Mouse (Mus musculus): ENCODE results near the gene Nt5dc2. TPM values are rescaled to one million over a fixed set of nuclear protein-coding genes. Genes with fewer than 3 reads are reported as not detected.

The Nt5dc2 gene
- polyA plus RNA-seq, 1 experiment from 2014 or later: 517 TPM

DNA sequence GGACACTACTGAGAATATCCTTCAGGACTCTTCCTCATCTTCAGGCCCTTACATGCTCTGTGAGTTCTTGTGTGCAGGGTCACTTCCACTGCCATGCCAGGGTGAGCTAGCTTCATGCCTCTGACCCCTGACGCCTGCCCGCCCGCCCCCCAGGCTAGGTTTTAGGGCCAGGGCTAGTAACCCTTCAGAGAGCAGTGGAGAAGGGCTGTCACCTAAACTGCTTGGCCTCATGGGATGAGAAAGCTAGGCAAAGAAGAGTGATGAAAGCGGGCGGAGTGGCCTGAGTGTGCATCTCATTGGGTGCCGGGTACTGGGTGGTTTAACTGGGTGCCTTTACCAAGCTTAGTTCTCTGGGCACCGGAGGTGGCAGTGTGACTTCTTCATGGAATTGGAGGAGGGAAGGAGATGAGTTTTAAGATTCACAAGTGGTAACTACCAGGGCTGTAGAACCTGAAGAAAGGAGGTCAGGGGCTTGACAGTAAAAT is 1.7 kb downstream of the Nt5dc2 start:
- Histone ChIP-seq H3K9ac (ENCODE audit: low read depth, low read length) (peak overlapping the region; percentile 95; the same call in 1 of the 2 replicates), H3K4me3 (ENCODE audit: low read length) (peak overlapping the region; percentile 95), H3K4me1 (ENCODE audit: control insufficient read depth, insufficient read depth, low read length) (peaks cover 27% of the 10 kb centered on the region), H3K9me3 (ENCODE audit: control insufficient read depth, low read length) (no peaks in the 10 kb centered on the region), H3K4me2 (replicated peaks; ENCODE audit: low read depth, low read length) (peak overlapping the region; percentile 88), H3K36me3 (ENCODE audit: control insufficient read depth, insufficient read depth, low read length) (peaks cover 34% of the 10 kb centered on the region), H3K27ac (ENCODE audit: low read depth, low read length) (no peak overlapping the region), H3K27me3 (ENCODE audit: control insufficient read depth, insufficient read depth, low read length) (no peaks in the 10 kb centered on the region)
- WGBS: 64% methylated on average over 7 of the region's 7 CpGs
- ATAC-seq (ENCODE audit: low FRiP score, low TSS enrichment): no peak

DNA sequence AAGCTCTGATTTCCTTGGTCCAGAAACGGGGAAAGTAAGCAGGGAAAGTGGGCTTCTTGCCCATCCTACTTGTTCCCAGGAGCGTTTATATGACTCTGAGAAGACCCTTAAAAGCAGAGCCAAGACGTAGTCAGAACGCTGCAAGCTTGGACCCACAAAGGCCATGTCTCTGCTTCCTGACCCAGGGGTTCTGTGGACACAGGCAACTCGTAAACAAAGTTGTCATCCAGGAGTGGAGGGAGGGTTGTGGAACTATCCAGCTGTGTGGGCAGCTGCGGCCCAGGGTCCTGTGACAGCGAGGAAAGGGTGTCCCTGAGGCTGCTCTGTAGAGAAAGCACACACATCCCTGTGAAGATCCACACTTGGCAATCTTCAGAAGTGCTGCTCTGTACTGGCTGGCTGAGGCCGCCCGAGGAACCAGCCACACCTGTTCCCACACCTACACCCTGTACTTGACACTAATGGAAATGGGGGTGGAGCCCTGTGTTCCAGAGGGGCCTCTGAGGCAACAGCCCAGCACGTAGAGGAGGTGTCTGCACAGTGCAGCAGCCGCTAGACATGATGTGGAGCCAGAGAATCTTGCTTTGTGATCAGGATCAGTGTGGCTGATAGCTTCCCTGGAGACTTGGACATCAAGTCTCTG is 2.3 kb downstream of the Nt5dc2 start:
- Histone ChIP-seq H3K9me3 (ENCODE audit: control insufficient read depth, low read length) (no peaks in the 10 kb centered on the region), H3K27me3 (ENCODE audit: control insufficient read depth, insufficient read depth, low read length) (no peaks in the 10 kb centered on the region), H3K4me3 (ENCODE audit: low read length) (peak overlapping the region; percentile 95), H3K4me1 (ENCODE audit: control insufficient read depth, insufficient read depth, low read length) (peaks cover 27% of the 10 kb centered on the region), H3K27ac (ENCODE audit: low read depth, low read length) (no peak overlapping the region), H3K9ac (ENCODE audit: low read depth, low read length) (peak overlapping the region; percentile 95; the same call in 1 of the 2 replicates), H3K36me3 (ENCODE audit: control insufficient read depth, insufficient read depth, low read length) (peaks cover 39% of the 10 kb centered on the region), H3K4me2 (replicated peaks; ENCODE audit: low read depth, low read length) (peak overlapping the region; percentile 88)
- 30% methylated on average over 11 of the region's 11 CpGs for WGBS
- no peak for ATAC-seq (ENCODE audit: low FRiP score, low TSS enrichment)

DNA sequence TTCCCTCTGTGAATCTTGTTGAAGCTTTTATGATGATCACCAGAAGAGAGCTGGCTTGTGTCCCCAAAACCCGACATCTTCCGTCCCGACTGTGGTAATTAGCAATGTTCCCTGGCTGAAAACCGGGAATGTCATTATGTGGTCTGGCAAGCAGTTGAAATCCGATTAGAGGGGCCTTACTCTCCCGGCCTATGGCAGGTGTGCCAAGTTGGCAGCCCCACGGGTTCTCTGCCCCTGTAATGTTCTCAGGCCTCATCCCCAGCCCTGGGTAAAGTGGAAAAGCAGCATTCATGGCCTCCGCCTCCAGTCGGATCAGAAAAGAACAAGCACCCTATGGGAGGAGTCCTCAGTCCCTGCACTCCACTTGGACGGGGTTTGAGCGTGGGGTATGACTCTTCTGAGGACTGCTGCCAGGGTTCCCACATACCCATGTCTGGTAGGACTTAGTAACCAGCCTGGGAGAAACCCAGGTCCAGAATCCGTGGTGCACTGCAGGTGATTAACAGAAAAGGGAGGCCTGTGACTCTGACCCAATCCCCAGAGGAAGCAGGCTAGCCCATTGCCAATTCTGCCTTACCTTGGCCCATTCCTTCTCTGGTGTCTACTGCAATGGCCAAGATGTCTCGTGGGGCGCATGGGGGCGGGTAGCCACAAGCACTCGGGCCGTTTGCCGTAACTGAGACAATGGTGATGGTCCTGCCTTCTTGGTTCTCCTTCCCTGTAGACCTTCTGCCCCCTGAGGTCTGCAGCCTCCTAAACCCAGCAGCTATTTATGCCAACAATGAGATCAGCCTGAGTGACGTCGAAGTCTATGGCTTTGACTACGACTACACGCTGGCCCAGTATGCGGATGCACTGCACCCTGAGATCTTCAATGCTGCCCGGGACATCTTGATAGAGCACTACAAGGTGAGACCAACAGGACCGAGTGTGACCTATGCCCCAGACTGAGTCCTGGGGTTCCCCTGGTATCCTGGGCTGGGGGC is 3.5 kb downstream of the Nt5dc2 start:
- no peaks in the 10 kb centered on the region for H3K27me3 ChIP-seq (ENCODE audit: control insufficient read depth, insufficient read depth, low read length)
- H3K9me3 ChIP-seq (ENCODE audit: control insufficient read depth, low read length): no peaks in the 10 kb centered on the region
- no peak overlapping the region for H3K27ac ChIP-seq (ENCODE audit: low read depth, low read length)
- no peak for ATAC-seq (ENCODE audit: low FRiP score, low TSS enrichment)
- H3K4me1 ChIP-seq (ENCODE audit: control insufficient read depth, insufficient read depth, low read length): peaks cover 27% of the 10 kb centered on the region
- 87% methylated on average over 25 of the region's 25 CpGs for WGBS
- H3K4me3 ChIP-seq (ENCODE audit: low read length): no peak overlapping the region
- peaks cover 50% of the 10 kb centered on the region for H3K36me3 ChIP-seq (ENCODE audit: control insufficient read depth, insufficient read depth, low read length)
- no peak overlapping the region for H3K9ac ChIP-seq (ENCODE audit: low read depth, low read length)
- no peak overlapping the region for H3K4me2 ChIP-seq (replicated peaks; ENCODE audit: low read depth, low read length)

DNA sequence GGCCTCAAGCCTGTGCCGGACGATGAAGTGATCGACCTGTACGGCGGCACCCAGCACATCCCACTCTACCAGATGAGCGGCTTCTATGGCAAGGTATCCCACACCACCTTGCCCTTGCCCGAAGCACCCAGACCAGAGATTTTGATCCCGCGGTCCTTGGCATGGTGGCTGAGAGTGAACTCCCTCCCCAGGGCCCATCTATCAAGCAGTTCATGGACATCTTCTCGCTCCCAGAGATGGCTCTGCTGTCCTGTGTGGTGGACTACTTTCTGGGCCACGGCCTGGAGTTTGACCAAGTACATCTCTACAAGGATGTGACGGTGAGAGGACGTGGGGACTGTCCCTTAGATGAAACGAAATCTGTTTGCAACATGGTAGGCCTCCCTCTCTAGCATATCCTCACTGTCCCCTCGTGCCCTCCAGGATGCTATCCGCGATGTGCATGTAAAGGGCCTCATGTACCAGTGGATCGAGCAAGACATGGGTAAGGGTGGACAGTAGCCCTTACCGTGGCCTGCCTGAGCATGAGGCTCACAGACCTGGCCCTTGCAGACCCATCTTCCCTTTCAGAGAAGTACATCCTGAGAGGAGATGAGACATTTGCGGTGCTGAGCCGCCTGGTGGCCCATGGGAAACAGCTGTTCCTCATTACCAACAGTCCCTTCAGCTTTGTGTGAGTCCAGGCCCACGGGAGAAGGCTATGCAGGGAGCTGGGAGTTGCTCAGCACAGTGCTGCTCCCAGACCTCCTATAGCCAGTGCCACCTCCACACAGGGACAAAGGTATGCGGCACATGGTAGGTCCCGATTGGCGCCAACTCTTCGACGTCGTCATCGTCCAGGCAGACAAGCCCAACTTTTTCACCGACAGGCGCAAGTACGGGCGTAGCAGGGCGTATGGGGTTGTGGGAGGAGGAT is 4.9 kb downstream of the Nt5dc2 start:
- no peaks in the 10 kb centered on the region for H3K9me3 ChIP-seq (ENCODE audit: control insufficient read depth, low read length)
- WGBS: 93% methylated on average over 34 of the region's 34 CpGs
- peaks cover 18% of the 10 kb centered on the region for H3K4me1 ChIP-seq (ENCODE audit: control insufficient read depth, insufficient read depth, low read length)
- H3K27me3 ChIP-seq (ENCODE audit: control insufficient read depth, insufficient read depth, low read length): no peaks in the 10 kb centered on the region
- H3K27ac ChIP-seq (ENCODE audit: low read depth, low read length): no peak overlapping the region
- no peak overlapping the region for H3K4me3 ChIP-seq (ENCODE audit: low read length)
- peaks cover 64% of the 10 kb centered on the region for H3K36me3 ChIP-seq (ENCODE audit: control insufficient read depth, insufficient read depth, low read length)
- ATAC-seq (ENCODE audit: low FRiP score, low TSS enrichment): no peak
- no peak overlapping the region for H3K4me2 ChIP-seq (replicated peaks; ENCODE audit: low read depth, low read length)
- no peak overlapping the region for H3K9ac ChIP-seq (ENCODE audit: low read depth, low read length)

DNA sequence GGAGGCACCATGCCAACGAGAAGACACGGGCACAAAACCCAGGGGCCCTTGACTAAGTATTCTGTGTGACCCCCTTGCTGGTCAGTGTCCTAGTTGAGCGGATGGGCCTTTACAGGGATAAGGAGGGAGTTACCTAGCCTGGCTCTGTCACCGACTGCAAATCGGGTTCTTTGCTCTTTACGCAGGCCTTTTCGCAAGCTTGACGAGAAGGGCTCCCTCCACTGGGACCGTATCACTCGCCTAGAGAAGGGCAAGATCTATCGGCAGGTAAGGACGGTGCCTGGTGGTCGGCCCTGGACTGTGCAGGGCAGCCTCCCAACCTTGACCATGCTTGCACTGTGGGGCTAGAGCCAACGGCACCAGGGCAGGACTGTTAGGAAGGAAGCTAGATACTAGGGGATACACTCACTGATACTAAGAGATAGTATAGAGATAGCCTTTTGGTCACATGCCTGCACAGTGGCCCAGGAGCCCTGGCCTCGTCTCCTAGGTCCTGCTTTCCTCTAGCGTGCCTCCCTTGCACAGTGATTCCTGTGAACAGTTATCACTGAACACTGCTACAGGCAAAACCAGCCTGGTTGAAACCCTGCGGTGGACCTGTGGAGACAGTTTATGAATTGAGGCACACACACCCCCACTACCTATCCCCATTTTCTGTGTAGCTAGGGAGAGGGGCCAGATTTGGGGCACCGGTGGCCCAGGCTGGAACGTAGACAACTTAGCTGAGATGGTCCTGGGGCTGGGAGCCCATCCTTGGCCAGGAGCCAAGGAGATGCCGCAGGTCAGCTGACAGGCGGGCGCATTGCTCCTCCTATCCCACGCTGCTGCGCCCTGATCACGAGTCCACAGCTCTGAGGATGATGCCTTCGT is 5.8 kb downstream of the Nt5dc2 start:
- Histone ChIP-seq H3K27me3 (ENCODE audit: control insufficient read depth, insufficient read depth, low read length) (no peaks in the 10 kb centered on the region), H3K4me1 (ENCODE audit: control insufficient read depth, insufficient read depth, low read length) (peaks cover 18% of the 10 kb centered on the region), H3K4me3 (ENCODE audit: low read length) (no peak overlapping the region), H3K9me3 (ENCODE audit: control insufficient read depth, low read length) (no peaks in the 10 kb centered on the region), H3K27ac (ENCODE audit: low read depth, low read length) (no peak overlapping the region), H3K9ac (ENCODE audit: low read depth, low read length) (no peak overlapping the region), H3K4me2 (replicated peaks; ENCODE audit: low read depth, low read length) (no peak overlapping the region), H3K36me3 (ENCODE audit: control insufficient read depth, insufficient read depth, low read length) (peaks cover 73% of the 10 kb centered on the region)
- 92% methylated on average over 26 of the region's 26 CpGs for WGBS
- no peak for ATAC-seq (ENCODE audit: low FRiP score, low TSS enrichment)

DNA sequence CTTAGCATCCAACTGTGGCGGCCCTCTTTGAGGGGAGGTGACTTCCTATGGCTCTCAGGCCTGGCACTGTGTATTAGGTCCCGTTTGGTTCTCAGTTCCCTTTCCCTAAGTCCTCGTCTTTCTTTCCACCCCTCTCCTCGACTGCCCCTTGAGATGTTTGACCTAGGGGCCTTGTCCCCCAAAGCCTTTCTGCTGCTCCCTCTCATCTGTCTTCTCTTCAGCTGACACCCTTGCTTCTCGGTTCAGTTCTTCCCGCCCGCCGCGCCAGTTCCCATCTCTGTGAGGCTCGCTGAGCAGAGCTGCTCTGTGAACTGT is 6.4 kb downstream of the Nt5dc2 start:
- Histone ChIP-seq H3K4me3 (ENCODE audit: low read length) (no peak overlapping the region), H3K27ac (ENCODE audit: low read depth, low read length) (peak overlapping the region; percentile 26; the same call in 1 of the 2 replicates), H3K4me1 (ENCODE audit: control insufficient read depth, insufficient read depth, low read length) (peaks cover 13% of the 10 kb centered on the region), H3K9me3 (ENCODE audit: control insufficient read depth, low read length) (no peaks in the 10 kb centered on the region), H3K9ac (ENCODE audit: low read depth, low read length) (no peak overlapping the region), H3K36me3 (ENCODE audit: control insufficient read depth, insufficient read depth, low read length) (peaks cover 77% of the 10 kb centered on the region), H3K4me2 (replicated peaks; ENCODE audit: low read depth, low read length) (no peak overlapping the region), H3K27me3 (ENCODE audit: control insufficient read depth, insufficient read depth, low read length) (no peaks in the 10 kb centered on the region)
- ATAC-seq (ENCODE audit: low FRiP score, low TSS enrichment): no peak
- WGBS: 72% methylated on average over 10 of the region's 10 CpGs

DNA sequence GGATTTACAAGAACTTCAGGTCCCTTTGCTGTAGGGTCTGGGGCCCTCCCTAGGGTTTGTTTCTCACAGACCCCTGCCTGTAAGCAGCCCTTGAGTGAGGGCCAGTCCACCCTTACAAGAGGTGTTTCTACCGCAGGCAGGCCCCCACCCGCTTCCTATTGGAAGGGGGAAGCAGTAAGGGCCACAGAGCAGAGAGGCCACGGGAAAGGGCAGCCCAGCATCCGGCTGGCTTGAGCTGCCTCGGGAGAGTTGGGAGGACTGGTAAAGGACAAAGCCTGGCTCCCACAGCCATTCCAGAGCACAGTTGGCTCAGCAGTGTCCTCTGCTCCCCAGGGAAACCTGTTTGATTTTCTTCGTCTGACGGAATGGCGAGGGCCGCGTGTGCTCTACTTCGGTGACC is 6.9 kb downstream of the Nt5dc2 start:
- H3K4me1 ChIP-seq (ENCODE audit: control insufficient read depth, insufficient read depth, low read length): peaks cover 7% of the 10 kb centered on the region
- no peaks in the 10 kb centered on the region for H3K9me3 ChIP-seq (ENCODE audit: control insufficient read depth, low read length)
- no peak for ATAC-seq (ENCODE audit: low FRiP score, low TSS enrichment)
- no peak overlapping the region for H3K4me2 ChIP-seq (replicated peaks; ENCODE audit: low read depth, low read length)
- WGBS: 71% methylated on average over 11 of the region's 11 CpGs
- peak overlapping the region; percentile 26; the same call in 1 of the 2 replicates for H3K27ac ChIP-seq (ENCODE audit: low read depth, low read length)
- H3K36me3 ChIP-seq (ENCODE audit: control insufficient read depth, insufficient read depth, low read length): peaks cover 80% of the 10 kb centered on the region
- H3K27me3 ChIP-seq (ENCODE audit: control insufficient read depth, insufficient read depth, low read length): no peaks in the 10 kb centered on the region
- no peak overlapping the region for H3K9ac ChIP-seq (ENCODE audit: low read depth, low read length)
- H3K4me3 ChIP-seq (ENCODE audit: low read length): no peak overlapping the region
